Mouse (Mus musculus): ENCODE data around the gene Mapk11. TPM values are rescaled to one million over a fixed set of nuclear protein-coding genes. Genes with fewer than 3 reads are reported as not detected.

Gene Mapk11
- total RNA-seq (2022) = 1 to 10 TPM; 1.1 to 2.8 (median 2.7) TPM

- DNase-seq (ENCODE audit: low spot score) = peak; percentile 50
These were observed at the start of gene Mapk11 for GRCm38 (mm10) chr15:89149271-89150040. Gene Mapk11, minus strand, starts transcription at chr15:89149628.

DNA sequence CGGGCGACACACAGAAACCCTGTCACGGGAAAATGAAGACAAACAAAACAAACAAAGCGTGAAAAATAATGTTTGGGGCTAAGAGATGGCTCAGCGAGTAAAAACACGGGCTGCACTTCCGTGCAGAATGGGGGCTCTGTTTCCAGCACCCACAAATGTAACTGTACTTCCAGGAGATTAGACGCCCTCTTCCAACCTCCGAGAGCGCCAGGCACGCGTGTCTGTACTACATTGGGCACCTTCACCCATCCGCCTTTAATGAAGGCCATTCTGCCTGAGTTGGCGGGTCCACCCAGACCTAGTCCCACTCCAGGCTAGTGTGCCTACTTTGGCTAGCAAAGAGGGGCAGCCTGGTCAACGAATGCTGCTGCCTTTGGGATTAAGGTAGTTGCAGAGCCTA is 47.6 kb upstream of the Mapk11 start:
- no peak for DNase-seq (ENCODE audit: low spot score)

- DNase-seq (ENCODE audit: low spot score) = peak; percentile 96
These were observed 46.9 kb upstream of the Mapk11 start, which contains the start of gene Dennd6b for GRCm38 (mm10) chr15:89196313-89196706. Gene Dennd6b, minus strand, starts transcription at chr15:89196496.

GRCm38 (mm10) chr15:89195690-89196312 is 46.4 kb upstream of the Mapk11 start:
- peak; percentile 93 for DNase-seq (ENCODE audit: low spot score)

DNA sequence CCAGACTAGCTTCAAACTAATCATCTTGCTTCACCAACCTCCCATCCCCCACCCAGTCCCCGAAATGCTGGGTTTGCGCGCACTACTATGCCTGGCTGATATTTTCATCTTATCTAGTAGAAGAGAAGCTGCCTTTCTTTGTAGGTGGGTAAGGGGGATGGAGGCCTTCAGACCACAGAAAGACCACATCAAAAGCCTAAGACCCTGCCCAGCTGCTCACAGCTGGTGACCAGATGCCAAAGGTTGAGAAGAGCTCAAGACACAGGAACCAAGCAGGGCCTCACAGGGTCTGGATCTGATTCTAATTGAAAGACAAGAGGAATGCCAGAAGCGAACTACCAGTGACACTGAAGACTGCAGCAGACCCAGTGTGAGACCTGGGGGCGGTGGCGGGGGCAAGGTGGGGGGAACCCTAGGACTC is 45.8 kb upstream of the Mapk11 start:
- no peak for DNase-seq (ENCODE audit: low spot score)

DNA sequence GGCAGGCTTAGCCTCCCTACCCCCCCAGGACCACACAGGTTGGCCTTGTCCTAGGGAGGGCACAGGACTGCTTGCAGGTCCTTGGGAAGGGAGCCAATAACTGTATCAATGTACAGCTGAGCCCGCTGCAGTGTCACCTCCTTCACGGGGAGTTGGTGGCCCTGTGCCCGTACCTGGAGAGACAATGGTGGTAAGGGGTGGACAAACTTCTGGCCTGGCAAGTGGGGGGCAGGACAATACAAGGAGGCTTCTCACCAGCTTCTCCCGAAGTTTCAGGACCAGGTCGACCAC is 35.5 kb upstream of the Mapk11 start:
- DNase-seq (ENCODE audit: low spot score) = no peak

DNA sequence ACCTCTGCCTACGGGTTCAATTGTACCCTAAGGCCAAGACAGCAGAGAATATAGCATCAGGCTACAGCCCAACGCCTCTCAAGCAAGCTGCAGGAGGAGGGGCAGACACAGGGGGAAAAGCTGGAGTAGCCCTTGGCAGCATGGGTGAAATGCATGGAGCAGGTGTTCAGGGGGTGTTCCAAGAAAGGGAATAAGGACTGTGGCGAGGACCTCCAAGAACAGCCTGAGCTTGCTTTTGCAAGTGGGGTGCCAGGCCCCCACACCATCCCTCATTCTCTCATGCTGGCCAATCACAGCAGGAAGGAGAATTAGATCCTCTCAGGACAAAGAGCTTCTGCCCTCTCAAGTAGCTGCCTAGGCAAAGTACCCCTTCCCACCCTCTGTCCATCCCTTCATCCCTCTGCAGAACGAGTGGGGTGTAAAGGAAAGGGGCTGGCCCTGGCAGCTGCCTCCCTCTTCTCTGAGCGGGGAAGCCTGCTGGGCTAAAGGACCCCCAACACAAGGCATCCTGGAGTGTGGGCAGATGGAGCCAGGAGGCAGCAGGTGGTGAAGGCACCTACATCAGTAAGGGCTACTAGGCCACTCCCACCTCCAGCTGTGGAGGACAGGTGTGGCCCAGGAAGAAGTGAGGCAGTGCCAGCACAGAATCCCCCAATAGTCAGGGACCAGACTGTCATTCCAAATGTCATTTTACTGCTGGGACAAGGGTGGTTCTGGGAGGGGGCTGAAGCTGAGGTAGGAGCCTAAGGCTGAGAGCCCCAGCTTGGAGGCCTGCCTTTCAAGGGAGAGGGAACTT is 34.9 kb upstream of the Mapk11 start:
- DNase-seq (ENCODE audit: low spot score) = no peak

GRCm38 (mm10) chr15:89182842-89183241 is 33.4 kb upstream of the Mapk11 start:
- DNase-seq (ENCODE audit: low spot score) = no peak

DNA sequence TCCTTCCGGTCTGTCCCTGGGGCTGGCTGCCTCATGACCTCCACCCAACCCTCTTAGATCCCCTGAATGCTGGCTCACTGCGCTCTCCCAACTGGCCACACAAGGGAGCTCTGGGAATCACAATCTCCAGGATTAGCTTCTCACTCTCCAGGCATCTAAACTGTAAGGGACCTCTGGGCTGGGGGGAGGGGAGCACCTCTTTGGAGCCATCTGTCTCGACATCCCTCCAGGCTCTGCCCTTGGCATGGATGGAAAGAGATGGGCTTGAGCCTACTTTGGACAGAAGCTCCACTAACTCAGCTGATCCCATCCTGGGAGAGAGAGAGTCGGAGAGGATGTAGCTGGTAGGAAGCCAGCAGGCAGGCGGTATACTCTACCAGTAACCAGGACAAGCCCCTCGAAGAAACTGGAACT is 32.9 kb upstream of the Mapk11 start:
- peak; percentile 70 for DNase-seq (ENCODE audit: low spot score)

- no peak for DNase-seq (ENCODE audit: low spot score)
These were observed 32.3 kb upstream of the Mapk11 start for GRCm38 (mm10) chr15:89181561-89182270.

- peak; percentile 76 for DNase-seq (ENCODE audit: low spot score)
These were observed 31.3 kb upstream of the Mapk11 start, which contains the start of gene Plxnb2 for GRCm38 (mm10) chr15:89180571-89181229. Gene Plxnb2, minus strand, starts transcription at chr15:89180788.

GRCm38 (mm10) chr15:89180081-89180541 is 30.7 kb upstream of the Mapk11 start:
- no peak for DNase-seq (ENCODE audit: low spot score)

- DNase-seq (ENCODE audit: low spot score) = no peak
These were observed 30.2 kb upstream of the Mapk11 start for GRCm38 (mm10) chr15:89179630-89179964.

DNA sequence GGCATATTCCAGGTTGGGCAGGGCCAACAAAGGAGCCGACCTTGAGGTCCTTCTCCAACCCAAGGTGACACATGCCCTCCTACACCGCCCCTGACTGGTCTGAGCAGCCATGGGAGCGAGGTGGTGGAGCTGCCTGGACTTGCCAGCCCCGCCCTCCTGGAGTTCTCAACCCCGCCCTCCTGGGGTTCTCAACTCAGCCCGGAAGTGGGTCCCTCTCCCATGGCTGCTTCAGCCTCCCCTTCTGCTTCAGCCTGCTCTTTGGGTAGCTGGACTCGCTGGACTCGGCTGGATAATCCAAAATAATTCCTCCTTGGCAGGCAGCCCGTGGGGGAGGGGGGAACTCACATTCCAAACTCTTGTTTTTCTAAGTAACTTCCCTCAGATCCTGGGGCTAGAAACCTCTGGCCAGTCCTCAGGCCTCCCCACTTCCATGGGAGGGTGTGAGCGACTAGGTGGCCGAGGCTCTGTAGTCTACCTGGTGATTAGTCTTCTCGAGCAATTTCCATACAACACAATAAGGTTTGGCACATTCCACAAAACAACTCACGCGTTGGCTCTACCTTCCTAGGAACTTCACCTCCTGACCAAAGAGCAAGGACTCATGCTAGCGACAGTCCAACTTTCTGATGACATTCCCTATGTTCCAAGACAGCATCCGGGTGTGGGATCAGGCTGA is 29.7 kb upstream of the Mapk11 start:
- peak; percentile 79 for DNase-seq (ENCODE audit: low spot score)

DNA sequence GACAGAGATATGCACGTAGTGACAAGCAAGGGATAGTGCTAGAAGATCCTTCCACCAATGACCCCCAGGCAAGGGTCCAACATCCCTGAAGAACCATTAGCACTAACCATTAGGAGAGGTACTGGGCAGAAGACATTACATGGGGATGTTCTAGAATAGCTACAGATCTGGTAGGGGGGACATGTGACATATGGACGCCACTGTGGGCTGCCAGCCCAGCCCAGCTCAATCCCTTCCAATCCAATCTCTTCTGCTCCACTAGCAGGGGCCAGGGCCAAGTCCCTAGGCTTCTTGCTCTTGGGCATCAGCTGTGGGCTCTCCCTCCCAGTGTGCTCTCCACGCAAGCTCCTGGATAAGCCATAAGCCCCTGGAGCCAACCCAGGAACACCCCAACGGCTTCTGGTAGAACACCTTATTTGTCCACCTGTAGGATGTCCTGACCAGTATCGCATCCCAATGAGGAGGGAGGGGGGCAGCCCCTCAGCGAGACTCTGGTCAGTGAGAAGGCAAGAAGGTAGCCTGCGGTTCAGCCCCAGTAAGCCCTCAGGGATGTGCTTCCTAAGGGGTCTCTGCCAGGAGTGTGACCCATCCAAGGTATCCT is 28.9 kb upstream of the Mapk11 start:
- no peak for DNase-seq (ENCODE audit: low spot score)

DNA sequence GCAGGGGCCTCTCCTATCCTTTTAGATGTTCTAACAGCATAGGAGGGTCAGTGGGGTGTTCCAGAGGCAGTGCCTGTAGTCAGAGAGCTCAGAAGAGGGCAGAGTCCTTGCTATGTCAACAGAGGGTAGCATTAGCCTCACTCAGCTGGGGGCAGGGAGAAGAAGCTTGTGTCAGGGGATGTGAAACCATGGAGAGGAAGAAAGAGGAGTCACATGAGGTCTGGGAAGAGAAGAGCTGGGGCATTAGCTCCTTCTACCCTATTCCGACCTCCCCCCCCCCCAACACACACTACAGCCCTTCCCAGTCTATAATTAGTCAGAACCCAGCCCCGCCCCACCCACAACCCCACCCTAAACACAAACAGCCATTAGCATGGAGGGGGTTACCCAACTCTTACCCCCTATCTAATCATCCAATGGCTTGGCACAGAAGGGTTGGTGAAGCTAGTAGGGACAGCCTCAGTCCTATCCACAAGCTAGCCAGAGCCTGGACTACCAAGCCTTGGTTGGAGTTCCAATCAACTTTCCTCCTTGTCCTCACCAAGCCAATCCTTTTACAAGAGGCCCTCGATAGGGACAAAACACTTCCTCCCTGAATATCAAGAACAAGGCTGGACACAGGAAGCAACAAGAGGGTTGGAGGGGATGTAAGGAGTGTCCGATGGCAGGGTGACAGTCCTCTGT is 28.3 kb upstream of the Mapk11 start:
- no peak for DNase-seq (ENCODE audit: low spot score)

DNA sequence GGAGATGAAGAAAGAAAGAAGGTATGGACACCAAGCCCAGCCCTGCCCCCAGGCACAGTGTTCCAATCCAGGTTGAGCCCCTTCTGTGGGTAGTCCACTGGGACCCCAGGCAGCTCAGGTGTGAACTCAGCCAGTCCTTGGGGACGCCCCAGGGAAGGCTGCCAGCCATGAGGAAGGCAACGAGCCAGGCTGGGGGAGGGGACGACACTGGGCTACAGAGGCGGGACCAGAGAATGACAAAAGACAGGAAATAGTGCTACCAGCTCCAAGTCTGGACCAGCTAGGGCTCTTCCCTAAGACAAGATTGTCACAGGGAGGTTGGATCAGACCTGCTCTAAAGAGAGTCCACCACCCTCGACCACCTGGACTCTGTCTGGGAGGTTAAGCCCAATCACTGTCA is 27.7 kb upstream of the Mapk11 start:
- DNase-seq (ENCODE audit: low spot score) = peak; percentile 92

DNA sequence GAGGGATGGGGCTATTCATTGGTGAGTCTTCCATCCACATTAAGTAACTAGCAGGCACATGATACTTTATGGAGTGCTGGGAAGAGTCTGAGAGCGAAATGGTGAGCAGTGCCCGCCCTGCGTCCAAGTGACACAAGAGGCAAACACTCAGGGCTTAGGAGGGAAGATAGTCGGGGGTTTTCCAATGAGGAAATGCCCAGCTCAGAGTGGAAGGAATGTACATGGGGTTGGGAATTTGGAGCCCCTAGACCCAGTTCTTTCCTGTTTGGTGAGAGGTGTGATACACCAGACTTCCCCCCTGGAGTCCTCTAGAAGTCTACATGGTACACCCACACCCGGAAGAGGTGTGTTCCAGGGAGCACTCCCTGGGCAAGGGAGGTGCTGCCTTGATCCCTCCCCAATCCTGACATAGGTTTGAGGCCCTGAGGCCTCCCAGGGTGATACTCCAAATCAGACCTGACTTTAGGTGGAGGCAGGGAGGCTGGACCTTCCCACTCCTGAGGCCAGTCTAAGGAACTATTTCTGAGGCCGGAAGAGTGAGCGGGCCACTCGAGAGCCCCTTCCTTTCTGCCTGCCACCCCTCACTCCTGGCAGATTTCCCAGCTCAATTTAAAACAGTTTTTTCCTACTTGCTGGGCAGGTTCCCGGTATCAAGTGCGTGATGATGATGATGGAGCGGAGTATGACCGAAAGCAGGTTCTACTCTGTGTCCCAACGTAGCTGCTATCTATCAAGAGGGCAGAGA is 26.2 kb upstream of the Mapk11 start:
- DNase-seq (ENCODE audit: low spot score) = no peak

GRCm38 (mm10) chr15:89174889-89175339 is 25.5 kb upstream of the Mapk11 start:
- no peak for DNase-seq (ENCODE audit: low spot score)

Measured in heart, adult 8-10 months (tissue).